Mouse (Mus musculus) heart, embryonic 10.5 days (tissue): ENCODE data around the gene Zfp101. TPM values are rescaled to one million over a fixed set of nuclear protein-coding genes. Genes with fewer than 3 reads are reported as not detected.

ENCODE experiments used
- DNase-seq: peaks from one replicate; pipeline ENCODE4 v3.0.0-alpha.2; 2017; ENCODE audit warnings: low spot score
- H3K27ac ChIP-seq: fragments of 300-500 bp; sonication (generic); 2 replicates; pipeline ENCODE4 v1.5.1; 2016; ENCODE audit warnings: mild to moderate bottlenecking
- H3K27me3 ChIP-seq: fragments of 300-500 bp; sonication (generic); 2 replicates; pipeline ENCODE4 v1.6.1; 2016; ENCODE audit warnings: mild to moderate bottlenecking; ENCODE audit not compliant: poor library complexity, insufficient read depth, severe bottlenecking
- H3K36me3 ChIP-seq: fragments of 300-500 bp; sonication (generic); 2 replicates; pipeline ENCODE4 v1.6.1; 2016; ENCODE audit warnings: mild to moderate bottlenecking, moderate library complexity
- H3K4me1 ChIP-seq: fragments of 300-500 bp; sonication (generic); 2 replicates; pipeline ENCODE4 v1.6.1; 2016; ENCODE audit warnings: mild to moderate bottlenecking
- H3K4me3 ChIP-seq: fragments of 300-500 bp; sonication (generic); 2 replicates; pipeline ENCODE4 v1.5.1; 2016; ENCODE audit warnings: mild to moderate bottlenecking, moderate library complexity
- H3K9me3 ChIP-seq: fragments of 300-500 bp; sonication (generic); 2 replicates; pipeline ENCODE4 v1.6.1; 2016; ENCODE audit warnings: mild to moderate bottlenecking, moderate library complexity
- WGBS: fragments of 180-500 bp; shearing (Covaris S2); methylation state at CpG from one replicate; pipeline ENCODE4 v1.1.7; 2016; 5-methylcytosine and 5-hydroxymethylcytosine counted together
- polyA plus RNA-seq: library from polyadenylated mRNA; unstranded; fragments of >200 nt; fragmentation: Nextera tagmentation; extraction: Ambion mirVana; gene quantifications from 2 replicates; pipeline ENCODE4 v1.2.1, GENCODE M21; 2016

The Zfp101 gene
- 8.8 and 13.3 TPM in 2 replicates for polyA plus RNA-seq

DNA sequence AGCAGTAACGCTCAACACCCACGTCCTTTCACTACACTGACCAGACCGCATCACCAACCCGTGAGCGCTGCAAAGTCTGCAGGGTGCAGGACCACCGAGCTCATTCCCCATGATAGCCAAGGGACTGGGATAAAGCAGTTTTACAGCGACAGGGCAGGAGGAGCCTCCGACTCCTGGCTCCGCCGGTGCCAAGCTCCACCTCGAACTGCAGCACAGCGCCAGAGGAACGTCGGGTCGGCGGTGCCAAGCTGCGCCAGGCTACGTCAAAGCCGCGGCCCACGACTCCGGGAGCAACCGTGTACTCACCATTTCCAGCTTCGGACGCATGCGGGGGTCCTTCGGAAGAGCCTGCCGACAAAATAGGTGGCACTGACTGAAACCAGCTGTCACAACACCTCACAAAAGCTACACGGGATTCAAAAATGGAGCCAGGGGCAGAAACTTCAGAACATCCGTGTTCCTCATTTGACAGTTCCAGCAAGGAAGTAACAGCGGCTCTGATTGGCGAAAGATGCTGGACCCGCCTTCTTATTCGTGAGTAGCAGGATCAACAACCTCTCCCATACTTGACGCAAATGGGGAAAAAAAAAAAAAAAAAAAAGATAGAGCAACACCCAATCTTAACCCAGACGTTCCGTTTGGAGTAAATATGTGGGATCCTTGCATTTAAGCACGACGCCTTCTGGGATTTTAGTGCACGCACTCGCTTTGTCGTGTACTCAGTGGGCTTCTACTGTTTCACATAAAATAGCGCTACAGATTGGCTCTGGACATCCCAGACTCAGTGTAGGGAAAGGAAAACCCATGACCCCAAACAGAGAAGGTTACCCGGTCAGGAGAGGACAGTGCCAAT is at the start of gene Zfp101:
Zfp101 (minus strand) TSS at position 460 of the 853 bp plus-strand sequence.
- Histone ChIP-seq H3K9me3 (no peaks in the 10 kb centered on the region), H3K36me3 (0 out of 2 replicates have a peak, but pooled peaks cover 3% of the 10 kb centered on the region), H3K4me3 (peak within 1 kb of the TSS; percentile 96), H3K4me1 (peaks cover 11% of the 10 kb centered on the region), H3K27me3 (no peaks in the 10 kb centered on the region), H3K27ac (peak within 1 kb of the TSS; percentile 90)
- under 1% methylated on average over 44 of the region's 44 CpGs for WGBS
- DNase-seq: peak; percentile 97

DNA sequence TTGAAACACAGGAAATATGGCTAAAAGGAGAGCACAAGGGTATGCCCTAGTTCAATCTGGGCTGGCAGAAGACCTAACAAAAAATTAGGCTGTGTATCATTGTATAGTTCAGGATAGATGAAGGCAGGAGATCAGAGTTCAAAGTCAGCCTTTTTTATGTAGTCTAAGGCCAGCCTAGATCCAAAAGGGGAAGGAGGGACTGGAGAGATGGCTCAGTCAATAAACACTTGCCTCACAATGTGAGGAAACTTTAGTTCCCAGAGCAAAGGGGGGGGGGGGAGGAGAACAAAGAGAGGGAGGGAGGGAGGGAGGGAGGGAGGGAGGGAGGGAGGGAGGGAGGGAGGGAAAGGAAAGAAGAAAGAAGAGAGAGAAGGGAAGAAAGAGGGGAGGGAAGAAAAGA is 46.7 kb upstream of the Zfp101 start:
- no peak overlapping the region for H3K27ac ChIP-seq
- H3K4me3 ChIP-seq: no peak overlapping the region
- H3K36me3 ChIP-seq: no peaks in the 10 kb centered on the region
- DNase-seq: no peak
- H3K4me1 ChIP-seq: 0 out of 2 replicates have a peak, but pooled peaks cover 3% of the 10 kb centered on the region
- no peaks in the 10 kb centered on the region for H3K27me3 ChIP-seq
- H3K9me3 ChIP-seq: no peaks in the 10 kb centered on the region

DNA sequence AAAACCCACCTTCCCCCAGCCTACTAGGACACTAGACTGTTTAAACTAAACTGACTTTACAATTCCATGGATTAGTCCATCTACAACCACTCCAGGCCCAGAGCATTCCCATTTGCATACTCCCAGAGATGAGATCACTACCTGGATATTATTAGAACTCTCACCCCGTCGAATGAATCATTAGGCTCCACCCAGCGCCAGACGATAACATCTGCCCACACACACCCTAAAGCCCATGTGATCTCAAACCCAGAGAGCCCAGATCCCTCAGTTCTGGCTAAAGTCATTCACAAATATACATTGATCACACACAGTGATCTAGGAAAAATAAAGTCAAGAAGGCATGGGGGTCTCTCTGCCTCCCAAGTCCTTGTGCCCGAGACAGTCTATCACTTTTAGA is 45.5 kb upstream of the Zfp101 start:
- DNase-seq: no peak
- no peaks in the 10 kb centered on the region for H3K9me3 ChIP-seq
- 0 out of 2 replicates have a peak, but pooled peaks cover 3% of the 10 kb centered on the region for H3K4me1 ChIP-seq
- no peaks in the 10 kb centered on the region for H3K27me3 ChIP-seq
- no peaks in the 10 kb centered on the region for H3K36me3 ChIP-seq
- H3K4me3 ChIP-seq: no peak overlapping the region
- WGBS: 51% methylated on average over 5 of the region's 5 CpGs
- H3K27ac ChIP-seq: no peak overlapping the region

DNA sequence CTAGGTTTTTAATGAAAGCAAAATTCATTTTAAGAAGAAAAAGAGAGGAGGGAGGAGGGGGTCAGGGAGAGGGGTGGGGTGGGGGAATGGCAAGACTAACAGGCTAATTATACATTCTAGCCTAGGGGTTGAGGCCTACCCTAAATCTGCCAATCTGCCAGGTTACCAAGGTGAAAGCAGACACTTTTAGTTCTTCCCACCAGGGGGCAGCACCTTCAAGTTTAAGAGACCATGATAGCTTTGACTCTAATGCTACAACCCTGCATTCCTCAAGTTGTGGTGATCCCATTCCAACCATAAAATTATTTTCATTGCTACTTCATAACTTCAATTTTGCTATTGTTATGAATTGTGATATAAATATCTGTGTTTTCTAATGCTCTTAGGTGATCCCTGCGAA is 44.7 kb upstream of the Zfp101 start:
- no peaks in the 10 kb centered on the region for H3K27me3 ChIP-seq
- H3K4me3 ChIP-seq: no peak overlapping the region
- no peaks in the 10 kb centered on the region for H3K9me3 ChIP-seq
- H3K36me3 ChIP-seq: no peaks in the 10 kb centered on the region
- no peak overlapping the region for H3K27ac ChIP-seq
- DNase-seq: peak; percentile 85
- H3K4me1 ChIP-seq: 0 out of 2 replicates have a peak, but pooled peaks cover 3% of the 10 kb centered on the region
- WGBS: 59% methylated on average over 1 of the region's 1 CpGs

DNA sequence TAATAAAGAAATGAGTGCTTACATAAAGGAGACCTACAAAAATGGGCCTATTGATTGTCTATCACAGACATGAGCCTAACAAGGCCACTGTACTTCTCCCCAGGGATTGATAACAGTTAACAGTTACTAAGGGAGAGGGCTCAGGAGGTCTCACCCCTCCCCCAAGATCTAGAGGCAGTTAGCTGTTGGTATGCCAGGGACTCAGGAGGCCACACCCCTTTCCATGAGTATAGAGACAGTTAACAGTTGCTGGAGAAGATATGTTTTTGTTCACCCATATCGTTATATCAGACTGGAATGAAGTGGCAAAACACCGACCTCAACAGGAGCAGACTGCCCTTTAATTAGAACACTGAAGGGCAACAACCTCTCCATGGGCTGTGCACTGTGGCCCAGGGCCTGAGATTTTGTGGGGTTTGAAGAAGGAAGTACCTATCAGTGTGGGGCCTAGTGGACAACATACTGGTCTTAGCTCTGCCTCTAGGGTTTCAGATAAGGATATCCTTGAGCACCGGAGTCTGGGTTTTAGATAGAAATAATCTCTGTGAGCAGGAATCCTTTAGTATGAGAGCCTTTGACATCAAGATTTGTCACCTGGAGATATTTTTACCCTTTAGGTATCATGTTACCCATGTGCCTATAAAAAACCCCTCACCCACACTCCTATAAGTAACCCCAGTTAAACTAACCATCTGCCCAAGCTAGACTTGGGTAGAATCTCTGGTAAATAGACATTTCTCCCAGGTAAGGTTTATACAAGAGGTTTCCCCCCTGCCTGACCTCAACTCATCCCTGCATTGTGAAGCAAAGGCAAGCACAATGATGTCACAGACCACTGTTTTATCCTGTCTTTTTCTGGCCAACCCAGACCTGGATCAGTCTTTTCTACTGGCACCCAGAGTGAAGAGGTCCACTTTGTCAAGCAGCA is 37.8 kb upstream of the Zfp101 start, which contains the start of gene Actl9:
Actl9 (plus strand) TSS at position 878 of the 928 bp plus-strand sequence.
- no peak for DNase-seq
- Histone ChIP-seq H3K27ac (no peak within 1 kb of the TSS), H3K4me1 (no peaks in the 10 kb centered on the region), H3K36me3 (no peaks in the 10 kb centered on the region), H3K4me3 (no peak within 1 kb of the TSS), H3K27me3 (no peaks in the 10 kb centered on the region), H3K9me3 (no peaks in the 10 kb centered on the region)
- 44% methylated on average over 3 of the region's 3 CpGs for WGBS

DNA sequence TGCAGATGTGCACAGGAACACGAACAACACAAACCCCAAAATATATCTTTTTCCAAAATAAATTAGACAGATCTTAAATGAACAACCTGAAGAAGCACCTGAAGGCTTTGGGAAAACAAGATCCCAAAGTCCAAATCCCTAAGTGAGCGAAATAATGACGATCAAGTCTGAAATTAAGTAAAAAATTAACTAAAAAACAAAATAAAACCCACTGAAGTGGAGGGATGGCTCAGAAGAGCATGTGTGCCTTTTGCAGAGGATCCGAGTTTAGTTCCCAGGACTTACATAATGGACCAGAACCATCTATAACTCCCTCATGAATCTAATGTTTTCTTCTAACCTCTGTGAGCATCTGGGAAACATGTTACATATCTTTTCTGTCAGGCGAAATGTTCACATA is 2.2 kb downstream of the Zfp101 start:
- Histone ChIP-seq H3K9me3 (no peaks in the 10 kb centered on the region), H3K27ac (no peak overlapping the region), H3K4me1 (peaks cover 11% of the 10 kb centered on the region), H3K27me3 (no peaks in the 10 kb centered on the region), H3K4me3 (no peak overlapping the region), H3K36me3 (0 out of 2 replicates have a peak, but pooled peaks cover 3% of the 10 kb centered on the region)
- 95% methylated on average over 5 of the region's 5 CpGs for WGBS
- DNase-seq: no peak

DNA sequence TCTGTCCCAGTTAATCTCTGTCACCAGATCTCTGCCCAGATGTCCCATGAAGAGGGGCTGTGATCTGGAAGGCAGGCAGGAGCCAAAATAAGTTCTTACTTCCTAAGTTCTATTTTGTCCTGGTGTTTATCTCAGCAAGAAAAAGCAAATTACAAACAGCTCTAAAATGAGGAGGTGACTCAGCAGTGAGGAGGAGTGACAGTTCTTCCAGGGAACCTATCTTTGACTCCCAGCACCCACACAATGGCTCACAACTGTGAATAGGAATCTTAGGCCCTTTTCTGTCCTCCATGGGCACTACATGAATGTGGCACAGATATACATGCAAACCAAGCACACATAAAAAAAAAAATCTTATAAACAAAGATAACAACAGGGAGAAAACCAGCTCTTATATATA is 8.7 kb downstream of the Zfp101 start:
- DNase-seq: no peak
- Histone ChIP-seq H3K4me3 (no peak overlapping the region), H3K36me3 (peaks cover 46% of the 10 kb centered on the region), H3K27ac (no peak overlapping the region), H3K9me3 (no peaks in the 10 kb centered on the region), H3K27me3 (no peaks in the 10 kb centered on the region), H3K4me1 (no peaks in the 10 kb centered on the region)

DNA sequence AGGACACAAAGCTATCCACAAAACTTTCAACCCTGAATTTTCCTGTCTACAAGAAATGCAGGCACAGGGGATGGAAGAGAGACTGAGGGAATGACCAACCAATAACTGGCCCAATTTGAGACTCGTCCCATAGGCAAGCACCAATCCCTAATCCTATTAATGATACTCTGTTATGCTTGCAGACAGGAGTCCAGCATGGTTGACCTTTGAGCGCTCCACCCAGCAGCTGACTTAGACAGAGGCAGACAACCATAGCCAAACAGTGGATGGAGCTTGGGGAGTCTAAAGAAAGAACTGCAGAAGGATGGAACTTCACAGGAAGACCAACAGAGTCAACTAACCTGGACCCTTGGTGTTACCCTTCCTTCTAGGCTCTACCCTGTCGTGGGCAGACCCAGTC is 21.6 kb downstream of the Zfp101 start:
- Histone ChIP-seq H3K4me3 (no peak overlapping the region), H3K27me3 (no peaks in the 10 kb centered on the region), H3K9me3 (no peaks in the 10 kb centered on the region), H3K27ac (no peak overlapping the region), H3K4me1 (no peaks in the 10 kb centered on the region), H3K36me3 (peaks cover 6% of the 10 kb centered on the region; the same call in 1 of the 2 replicates)
- WGBS: 81% methylated on average over 3 of the region's 3 CpGs
- no peak for DNase-seq

DNA sequence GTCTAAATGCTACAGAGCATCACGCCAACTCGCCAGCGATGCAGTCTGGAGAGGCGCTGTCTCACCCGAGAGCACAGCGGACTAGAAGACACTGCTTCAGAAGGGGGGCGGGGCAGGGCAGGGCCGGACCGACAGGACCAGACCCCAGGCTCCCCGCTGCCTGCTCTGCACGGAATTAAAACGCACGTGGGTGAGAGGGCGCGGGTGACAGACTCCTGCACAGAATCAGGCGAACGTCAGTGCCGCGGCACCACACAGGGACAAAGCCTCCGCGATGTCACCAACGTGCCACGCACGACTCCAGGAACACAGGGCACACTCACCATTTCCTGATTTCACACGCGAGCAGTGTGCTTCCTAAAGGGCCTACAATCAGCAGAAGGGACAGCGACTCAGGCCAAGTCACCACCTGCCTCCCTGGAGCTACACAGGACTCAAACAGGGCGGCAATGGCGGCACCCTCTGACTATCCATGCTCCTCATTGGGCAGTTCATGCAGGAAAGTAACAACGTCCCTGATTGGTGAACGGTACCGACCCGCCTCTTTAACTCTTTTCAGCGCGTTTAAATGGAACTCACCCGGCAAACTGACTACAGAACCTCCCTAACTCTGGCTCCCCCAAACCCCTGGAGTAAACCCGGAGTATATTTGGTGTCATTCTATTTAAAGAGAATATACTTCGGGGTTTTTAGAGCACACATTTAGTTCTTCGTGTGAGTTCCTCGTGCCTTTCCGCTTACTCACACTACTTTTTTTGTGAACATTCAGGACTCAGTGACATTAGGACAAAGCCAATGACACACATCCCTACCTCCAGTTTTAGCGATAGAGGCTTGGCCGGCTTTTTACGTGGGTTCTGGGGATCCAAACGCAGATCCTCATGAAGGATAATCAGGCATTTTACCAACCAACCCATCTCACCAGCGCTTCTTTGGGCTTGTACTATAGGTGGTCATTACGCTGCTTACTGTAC is 35.7 kb downstream of the Zfp101 start, which contains the start of gene Zfp81:
Zfp81 (minus strand) TSS at position 468 of the 974 bp plus-strand sequence.
- Histone ChIP-seq H3K27me3 (no peaks in the 10 kb centered on the region), H3K36me3 (no peaks in the 10 kb centered on the region), H3K4me3 (peak within 1 kb of the TSS; percentile 94), H3K9me3 (no peaks in the 10 kb centered on the region), H3K4me1 (0 out of 2 replicates have a peak, but pooled peaks cover 9% of the 10 kb centered on the region), H3K27ac (peak within 1 kb of the TSS; percentile 93)
- WGBS: 4% methylated on average over 47 of the region's 47 CpGs
- DNase-seq: peak; percentile 96

DNA sequence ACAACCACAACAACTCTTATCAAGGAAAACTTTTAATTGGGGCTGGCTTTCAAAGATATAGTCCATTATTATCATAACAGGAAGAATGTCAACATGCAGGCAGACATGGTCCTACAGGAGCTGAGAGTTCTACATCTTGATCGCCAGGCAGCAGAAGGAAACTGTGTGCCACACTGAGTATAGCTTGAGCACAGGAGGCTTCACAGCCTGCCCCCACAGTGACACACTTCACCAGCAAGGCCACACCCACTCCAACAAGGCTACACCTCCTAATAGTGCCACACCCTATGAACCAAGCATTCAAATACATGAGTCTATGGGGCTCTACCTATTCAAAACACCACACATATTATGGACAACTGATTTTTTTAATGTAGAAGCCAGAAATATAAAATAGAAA is 41.5 kb downstream of the Zfp101 start:
- H3K27ac ChIP-seq: no peak overlapping the region
- 0 out of 2 replicates have a peak, but pooled peaks cover 4% of the 10 kb centered on the region for H3K4me1 ChIP-seq
- no peaks in the 10 kb centered on the region; the same call in 1 of the 2 replicates for H3K9me3 ChIP-seq
- H3K4me3 ChIP-seq: no peak overlapping the region
- no peak for DNase-seq
- peaks cover 3% of the 10 kb centered on the region; the same call in 1 of the 2 replicates for H3K36me3 ChIP-seq
- WGBS: 100% methylated on average over 1 of the region's 1 CpGs
- H3K27me3 ChIP-seq: no peaks in the 10 kb centered on the region
